Mouse (Mus musculus) lung, postnatal 0 days (tissue): ENCODE measurements around the gene Klf11.
A peak's percentile ranks its signal among the peaks of the same experiment; 100 is the strongest.

Experiments used
- CTCF ChIP-seq: IDR thresholded peaks from 2 replicates; pipeline ENCODE4 v1.5.1; 2016; ENCODE audit warnings: antibody characterized with exemption, mild to moderate bottlenecking
- EP300 ChIP-seq: IDR thresholded peaks from 2 replicates; pipeline ENCODE4 v1.6.1; 2016; ENCODE audit warnings: antibody characterized with exemption, mild to moderate bottlenecking, control low read depth

- TF ChIP-seq CTCF (peak; percentile 16; the same call in 1 of the 2 replicates), EP300 (no peak)
These were observed 46.6 kb downstream of the Klf11 start for GRCm38 (mm10) chr12:24697484-24698204.
